Mouse (Mus musculus) small intestine, adult 2 months (tissue): ENCODE measurements around the gene Larp7.

Source experiments
- CTCF ChIP-seq: fragments of 200-500 bp; IDR thresholded peaks from 2 replicates; pipeline ENCODE4 v1.5.1; 2012; ENCODE audit warnings: low read depth, mild to moderate bottlenecking, control low read depth, inconsistent platforms, low read length, moderate library complexity, mixed read lengths; ENCODE audit not compliant: insufficient replicate concordance, insufficient read length; ENCODE audit errors: extremely low read depth
- POLR2A ChIP-seq: fragments of 200-500 bp; IDR thresholded peaks from 2 replicates; pipeline ENCODE4 v1.6.1; 2012; ENCODE audit warnings: low read depth, mild to moderate bottlenecking, control low read depth, inconsistent platforms, low read length, moderate library complexity

DNA sequence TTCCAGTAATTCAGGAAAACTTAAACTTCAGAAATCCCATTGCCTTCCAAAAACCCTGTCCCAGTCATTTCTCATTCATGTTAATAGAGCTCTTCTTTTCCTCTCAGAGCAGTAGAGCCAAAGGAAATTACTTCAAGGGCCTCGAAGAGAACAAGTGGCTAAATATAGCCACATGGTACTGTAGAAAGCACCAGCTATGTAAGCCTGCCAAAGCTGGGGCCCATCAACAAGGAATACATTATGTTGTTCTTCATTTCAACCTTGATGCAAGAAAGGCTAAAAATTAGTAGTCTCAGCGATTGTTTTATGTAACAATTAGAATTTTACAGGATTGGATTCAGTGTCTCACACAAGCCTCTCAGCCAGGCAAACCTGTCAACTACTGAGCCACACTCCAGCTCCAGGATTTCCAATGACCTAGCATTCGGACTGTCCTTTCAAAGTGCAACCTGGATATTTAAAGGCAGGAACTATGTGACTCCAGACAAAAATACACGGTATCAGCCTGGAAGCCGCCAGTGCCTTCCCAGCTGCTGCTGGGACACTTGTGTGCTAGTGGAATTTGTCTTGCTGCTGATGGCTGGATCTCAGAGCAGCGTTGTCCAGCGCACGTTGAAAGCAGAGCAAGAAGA, 27.8 kb downstream of the Larp7 start:
- TF ChIP-seq POLR2A (no peak), CTCF (no peak)
